Mouse (Mus musculus) hindbrain, embryonic 13.5 days (tissue): ENCODE measurements around the gene Kcnk10. TPM values are rescaled to one million over a fixed set of nuclear protein-coding genes. Genes with fewer than 3 reads are reported as not detected.
"Not testable (repeated sequence)": the region's sequence is repeated elsewhere in the genome, so short reads cannot be mapped to it uniquely, and the experiment has no call there.

Experiments used
- ATAC-seq: fragments of 200-750 bp; cut with Nextera tagmentation; 2 replicates; pipeline ENCODE4 v1.8.0; 2017; ENCODE audit warnings: moderate TSS enrichment; ENCODE audit not compliant: low FRiP score
- H3K27ac ChIP-seq: fragments of 300-500 bp; sonication (generic); 2 replicates; pipeline ENCODE4 v1.5.1; 2015; ENCODE audit warnings: inconsistent platforms, mild to moderate bottlenecking, moderate library complexity
- H3K27me3 ChIP-seq: fragments of 300-500 bp; sonication (generic); 2 replicates; pipeline ENCODE4 v1.6.1; 2015; ENCODE audit warnings: mild to moderate bottlenecking, inconsistent platforms
- H3K36me3 ChIP-seq: fragments of 300-500 bp; sonication (generic); 2 replicates; pipeline ENCODE4 v1.6.1; 2015; ENCODE audit warnings: mild to moderate bottlenecking, inconsistent platforms
- H3K4me1 ChIP-seq: fragments of 300-500 bp; sonication (generic); replicated peaks from 2 replicates; pipeline ENCODE4 v1.6.1; 2015; ENCODE audit warnings: inconsistent platforms
- H3K4me2 ChIP-seq: fragments of 300-500 bp; sonication (generic); 2 replicates; pipeline ENCODE4 v1.6.1; 2015; ENCODE audit warnings: inconsistent platforms, mild to moderate bottlenecking, moderate library complexity
- H3K4me3 ChIP-seq: fragments of 300-500 bp; sonication (generic); 2 replicates; pipeline ENCODE4 v1.5.1; 2015; ENCODE audit warnings: mild to moderate bottlenecking, inconsistent platforms
- H3K9ac ChIP-seq: fragments of 300-500 bp; sonication (generic); 2 replicates; pipeline ENCODE4 v1.6.1; 2015; ENCODE audit warnings: mild to moderate bottlenecking, inconsistent platforms
- H3K9me3 ChIP-seq: fragments of 300-500 bp; sonication (generic); 2 replicates; pipeline ENCODE4 v1.6.1; 2016; ENCODE audit warnings: inconsistent platforms
- WGBS: fragments of 180-500 bp; shearing (Covaris S2); methylation state at CpG from one replicate; pipeline ENCODE4 v1.1.7; 2015; 5-methylcytosine and 5-hydroxymethylcytosine counted together
- polyA plus RNA-seq: library from polyadenylated mRNA; unstranded; fragments of >200 nt; fragmentation: Nextera tagmentation; extraction: Ambion mirVana; gene quantifications from 2 replicates; pipeline ENCODE4 v1.2.1, GENCODE M21; 2015

Kcnk10 gene
- 39.6 and 43.2 TPM in 2 replicates for polyA plus RNA-seq

DNA sequence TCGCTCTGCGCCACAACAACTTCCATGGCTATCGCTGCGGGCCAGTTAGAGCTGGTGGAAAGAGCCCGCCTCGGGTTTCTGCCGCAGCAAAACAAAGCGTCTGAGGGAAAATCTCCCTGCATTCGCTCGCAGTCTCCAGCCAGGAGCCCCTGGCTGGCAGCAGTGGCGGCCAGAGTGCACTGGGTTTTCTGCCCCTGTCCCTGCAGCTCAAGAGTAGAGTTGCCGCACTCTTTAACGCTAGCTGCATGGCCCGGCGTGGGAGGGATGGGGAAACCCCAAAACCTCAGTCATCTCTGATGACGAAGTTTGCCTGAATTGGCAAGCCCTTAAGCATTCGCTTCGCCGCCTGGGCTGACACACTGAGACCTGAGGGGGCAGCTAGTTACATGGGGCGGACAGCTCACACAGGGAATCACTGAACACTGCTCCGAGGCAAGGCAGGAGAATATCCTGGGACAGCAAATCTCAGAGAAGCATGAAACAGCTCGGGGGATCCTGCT is at the start of gene Kcnk10:
Kcnk10 (minus strand) TSS at position 450 of the 500 bp plus-strand sequence.
- peak within 1 kb of the TSS; percentile 87 for H3K4me2 ChIP-seq
- no peak for ATAC-seq
- H3K9me3 ChIP-seq, result no peaks in the 10 kb centered on the region
- no peaks in the 10 kb centered on the region for H3K36me3 ChIP-seq
- H3K4me1 ChIP-seq, result peaks cover 36% of the 10 kb centered on the region
- 0 out of 2 replicates have a peak, but pooled peaks cover 8% of the 10 kb centered on the region for H3K27me3 ChIP-seq
- peak within 1 kb of the TSS; percentile 77 for H3K9ac ChIP-seq
- H3K4me3 ChIP-seq, result peak within 1 kb of the TSS; percentile 46
- under 1% methylated on average over 22 of the region's 22 CpGs for WGBS
- 0 out of 2 replicates have a peak within 1 kb of the TSS, but pooled peaks have one; percentile 37 for H3K27ac ChIP-seq

- peak within 1 kb of the TSS; percentile 66 for H3K4me3 ChIP-seq
- H3K9me3 ChIP-seq, result no peaks in the 10 kb centered on the region
- H3K4me1 ChIP-seq, result peaks cover 11% of the 10 kb centered on the region
- peak; percentile 94 for ATAC-seq
- H3K9ac ChIP-seq, result peak within 1 kb of the TSS; percentile 80
- H3K27ac ChIP-seq, result peak within 1 kb of the TSS; percentile 70
- no peaks in the 10 kb centered on the region for H3K27me3 ChIP-seq
- WGBS, result 5% methylated on average over 32 of the region's 32 CpGs
- H3K36me3 ChIP-seq, result peaks cover 6% of the 10 kb centered on the region
- H3K4me2 ChIP-seq, result peak within 1 kb of the TSS; percentile 58
Measured at GRCm38 (mm10) chr12:98627392-98628259, 49.5 kb upstream of the Kcnk10 start, which contains the start of gene Spata7. Gene Spata7 (plus strand): TSS chr12:98628157.

- 91% methylated on average over 10 of the region's 10 CpGs for WGBS
- not testable (repeated sequence) for H3K4me1 ChIP-seq, H3K27ac ChIP-seq, H3K4me3 ChIP-seq, H3K27me3 ChIP-seq, H3K4me2 ChIP-seq, ATAC-seq, H3K9ac ChIP-seq, H3K9me3 ChIP-seq, H3K36me3 ChIP-seq
Measured at GRCm38 (mm10) chr12:98623266-98623665, 45.2 kb upstream of the Kcnk10 start.

- not testable (repeated sequence) for ATAC-seq, H3K36me3 ChIP-seq, H3K27ac ChIP-seq, H3K4me1 ChIP-seq, H3K9ac ChIP-seq, H3K27me3 ChIP-seq, H3K9me3 ChIP-seq, H3K4me3 ChIP-seq, H3K4me2 ChIP-seq
- 41% methylated on average over 6 of the region's 6 CpGs for WGBS
Measured at GRCm38 (mm10) chr12:98620922-98621321, 42.8 kb upstream of the Kcnk10 start.

GRCm38 (mm10) chr12:98619496-98619895 is 41.4 kb upstream of the Kcnk10 start:
- H3K4me2 ChIP-seq, result no peak overlapping the region
- no peaks in the 10 kb centered on the region for H3K9me3 ChIP-seq
- 59% methylated on average over 2 of the region's 2 CpGs for WGBS
- no peak overlapping the region for H3K9ac ChIP-seq
- no peak for ATAC-seq
- no peaks in the 10 kb centered on the region for H3K36me3 ChIP-seq
- no peak overlapping the region for H3K4me3 ChIP-seq
- H3K27me3 ChIP-seq, result no peaks in the 10 kb centered on the region
- no peak overlapping the region for H3K27ac ChIP-seq
- peaks cover 9% of the 10 kb centered on the region for H3K4me1 ChIP-seq

- Histone ChIP-seq H3K9ac (no peak overlapping the region), H3K36me3 (no peaks in the 10 kb centered on the region), H3K9me3 (no peaks in the 10 kb centered on the region), H3K27ac (0 out of 2 replicates have a peak overlapping the region, but pooled peaks have one; percentile 40), H3K27me3 (no peaks in the 10 kb centered on the region), H3K4me3 (no peak overlapping the region), H3K4me2 (no peak overlapping the region), H3K4me1 (peaks cover 9% of the 10 kb centered on the region)
- ATAC-seq, result no peak
- WGBS, result 43% methylated on average over 5 of the region's 5 CpGs
Measured at GRCm38 (mm10) chr12:98615746-98616145, 37.6 kb upstream of the Kcnk10 start.

GRCm38 (mm10) chr12:98614910-98615508 is 36.9 kb upstream of the Kcnk10 start:
- WGBS, result 80% methylated on average over 3 of the region's 3 CpGs
- Histone ChIP-seq H3K9me3 (no peaks in the 10 kb centered on the region), H3K4me1 (peaks cover 9% of the 10 kb centered on the region), H3K36me3 (no peaks in the 10 kb centered on the region), H3K27me3 (no peaks in the 10 kb centered on the region), H3K27ac (0 out of 2 replicates have a peak overlapping the region, but pooled peaks have one; percentile 40), H3K9ac (no peak overlapping the region), H3K4me3 (no peak overlapping the region), H3K4me2 (no peak overlapping the region)
- no peak for ATAC-seq

DNA sequence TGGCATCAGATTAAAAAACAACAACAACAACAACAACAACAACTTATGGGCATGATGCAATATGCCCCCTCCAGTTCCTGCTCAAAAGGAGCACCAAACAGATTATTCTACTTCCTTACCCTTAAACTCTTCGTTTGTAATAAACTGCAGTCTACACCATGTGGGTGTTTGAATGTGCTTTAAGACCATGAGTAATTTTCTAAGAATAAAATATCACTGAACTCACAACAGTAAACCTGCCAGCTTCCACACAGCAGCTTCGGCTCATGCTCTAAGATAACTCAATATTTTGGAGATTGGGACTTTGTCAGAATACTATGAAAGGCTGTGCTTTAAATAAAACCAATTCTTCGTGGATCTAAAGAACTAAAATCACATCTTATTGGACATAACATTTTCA is 32.2 kb upstream of the Kcnk10 start:
- WGBS, result 78% methylated on average over 3 of the region's 3 CpGs

DNA sequence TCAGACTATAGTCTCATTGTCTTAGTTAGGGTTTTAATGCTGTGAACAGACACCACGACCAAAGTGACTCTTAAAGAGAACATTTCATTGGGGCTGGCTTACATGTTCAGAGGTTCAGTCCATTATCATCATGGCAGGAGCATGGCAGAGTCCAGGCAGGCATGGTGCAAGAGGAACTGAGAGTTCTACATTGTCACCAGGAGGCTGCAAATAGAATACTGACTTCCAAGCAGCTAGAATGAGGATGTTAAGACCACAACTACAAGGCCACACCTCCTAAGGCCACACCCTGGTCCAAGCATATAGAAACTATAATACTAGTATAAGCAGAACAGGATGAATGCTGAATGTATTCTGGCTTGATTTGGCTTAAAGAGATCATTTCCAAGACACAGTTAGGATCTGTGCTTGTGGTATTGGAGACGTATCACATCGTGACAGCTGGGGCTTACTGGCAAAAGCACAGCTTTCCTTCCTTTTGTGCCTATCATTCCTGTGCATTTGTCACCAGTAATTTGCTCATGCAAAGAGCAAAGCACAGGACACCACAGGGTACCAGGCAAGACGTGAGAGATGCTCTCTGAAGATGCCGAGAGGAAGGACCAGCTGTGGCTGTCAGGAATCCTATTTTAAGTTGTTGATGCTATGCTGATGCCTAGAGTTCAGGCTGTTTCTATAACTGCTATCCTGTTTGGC is 28.6 kb upstream of the Kcnk10 start:
- Histone ChIP-seq H3K4me1 (no peaks in the 10 kb centered on the region), H3K27me3 (no peaks in the 10 kb centered on the region), H3K4me3 (no peak overlapping the region), H3K9ac (no peak overlapping the region), H3K36me3 (no peaks in the 10 kb centered on the region), H3K9me3 (no peaks in the 10 kb centered on the region; the same call in 1 of the 2 replicates), H3K4me2 (no peak overlapping the region), H3K27ac (no peak overlapping the region)
- ATAC-seq, result no peak
- WGBS, result 76% methylated on average over 5 of the region's 5 CpGs

More for the DNA sequence above, 32.2 kb upstream of the Kcnk10 start:
- Histone ChIP-seq H3K27me3 (no peaks in the 10 kb centered on the region), H3K4me2 (no peak overlapping the region), H3K4me1 (peaks cover 4% of the 10 kb centered on the region), H3K36me3 (no peaks in the 10 kb centered on the region), H3K4me3 (no peak overlapping the region), H3K27ac (no peak overlapping the region), H3K9ac (no peak overlapping the region), H3K9me3 (no peaks in the 10 kb centered on the region)
- ATAC-seq, result no peak

- Histone ChIP-seq H3K4me2 (no peak overlapping the region), H3K27ac (no peak overlapping the region), H3K27me3 (no peaks in the 10 kb centered on the region), H3K9me3 (no peaks in the 10 kb centered on the region; the same call in 1 of the 2 replicates), H3K36me3 (no peaks in the 10 kb centered on the region), H3K9ac (no peak overlapping the region), H3K4me3 (no peak overlapping the region), H3K4me1 (no peaks in the 10 kb centered on the region)
- 85% methylated on average over 1 of the region's 1 CpGs for WGBS
- no peak for ATAC-seq
Measured at GRCm38 (mm10) chr12:98605264-98605663, 27.2 kb upstream of the Kcnk10 start.

DNA sequence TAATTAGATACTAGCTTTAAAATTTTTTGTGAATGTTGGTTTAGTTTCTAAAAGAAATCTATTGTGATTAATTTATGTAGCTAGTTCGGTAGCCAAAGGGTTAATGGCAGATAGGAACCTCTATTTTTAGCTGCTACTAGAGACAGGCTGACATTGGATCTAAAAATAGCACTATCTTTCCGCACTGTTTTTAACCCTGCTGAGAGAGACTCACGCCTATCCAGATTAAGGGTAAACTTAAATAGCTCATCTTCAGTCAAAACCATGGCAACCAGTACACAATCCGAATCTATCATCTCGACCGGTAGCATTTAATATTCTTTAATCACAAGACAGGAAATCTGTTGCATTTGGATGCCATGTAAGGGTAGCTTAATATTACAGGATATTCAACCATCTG is 24.0 kb upstream of the Kcnk10 start:
- Histone ChIP-seq H3K27me3 (no peaks in the 10 kb centered on the region), H3K4me1 (no peaks in the 10 kb centered on the region), H3K9me3 (peaks cover 10% of the 10 kb centered on the region; the same call in 1 of the 2 replicates), H3K27ac (no peak overlapping the region), H3K4me3 (no peak overlapping the region), H3K36me3 (0 out of 2 replicates have a peak, but pooled peaks cover 2% of the 10 kb centered on the region), H3K4me2 (no peak overlapping the region), H3K9ac (no peak overlapping the region)
- ATAC-seq, result no peak
- 49% methylated on average over 6 of the region's 6 CpGs for WGBS

DNA sequence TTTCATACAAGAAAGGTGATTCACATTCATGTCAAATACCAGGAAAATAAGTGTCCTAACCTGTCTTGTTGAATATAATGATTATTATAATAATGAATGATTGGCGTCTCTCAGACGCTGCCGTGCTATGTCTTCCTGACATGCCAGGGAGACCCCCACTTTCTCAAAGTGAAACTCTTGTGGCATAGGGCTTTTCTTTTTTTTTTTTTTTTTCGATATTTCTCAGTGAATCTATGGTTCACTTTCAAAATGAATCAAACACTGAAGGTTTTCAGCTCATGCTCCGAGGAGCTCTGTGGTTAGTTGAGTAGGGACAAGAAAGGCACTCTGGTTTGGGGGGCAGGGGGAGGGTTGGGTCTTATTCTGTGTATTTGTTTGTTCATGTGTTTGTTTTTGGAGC is 22.8 kb upstream of the Kcnk10 start:
- no peaks in the 10 kb centered on the region for H3K4me1 ChIP-seq
- 0 out of 2 replicates have a peak, but pooled peaks cover 2% of the 10 kb centered on the region for H3K36me3 ChIP-seq
- H3K4me3 ChIP-seq, result no peak overlapping the region
- peaks cover 13% of the 10 kb centered on the region; the same call in 1 of the 2 replicates for H3K9me3 ChIP-seq
- 90% methylated on average over 5 of the region's 5 CpGs for WGBS
- no peak overlapping the region for H3K4me2 ChIP-seq
- H3K27ac ChIP-seq, result no peak overlapping the region
- no peak overlapping the region for H3K9ac ChIP-seq
- no peaks in the 10 kb centered on the region for H3K27me3 ChIP-seq
- ATAC-seq, result no peak
